ENCODE assay signal across 25 mouse cellular contexts in the genomic region with DNA sequence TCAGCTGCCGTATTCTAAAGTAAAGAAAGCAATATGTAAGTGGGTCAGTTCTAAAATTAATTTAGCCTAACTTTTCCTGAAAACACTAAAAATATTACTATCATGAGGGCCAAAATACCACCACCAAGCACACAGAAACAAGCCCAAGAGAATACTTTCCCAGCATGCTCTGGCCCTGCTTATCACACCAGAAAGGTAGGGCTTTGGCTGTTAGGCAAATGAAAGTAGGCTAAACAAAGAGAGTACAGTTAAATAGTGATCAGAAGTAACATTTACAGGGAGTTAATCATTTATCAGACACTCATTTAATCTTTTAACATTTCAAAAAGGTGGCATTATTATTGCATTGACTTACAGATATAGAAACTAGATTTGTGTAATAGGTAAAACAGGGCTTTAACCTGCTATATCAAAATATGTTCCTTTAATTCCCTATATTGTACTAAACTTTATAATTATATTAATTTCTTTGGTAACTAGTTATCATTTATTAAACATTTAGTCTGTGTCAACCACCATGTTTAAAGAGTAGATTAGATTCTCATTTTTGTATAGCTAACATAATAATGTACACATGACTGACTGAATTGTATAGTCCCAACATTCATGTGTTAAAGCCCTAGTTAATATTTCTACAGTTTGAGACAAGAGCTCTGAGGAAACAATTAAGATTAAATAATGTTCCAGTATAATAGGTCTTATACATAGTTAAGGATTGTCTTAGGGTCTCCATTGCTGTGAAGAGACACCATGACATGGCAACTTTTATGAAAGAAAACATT. TPM values are rescaled to one million over a fixed set of nuclear protein-coding genes. Genes with fewer than 3 reads are reported as not detected.
A peak's percentile ranks its signal among the peaks of the same experiment; 100 is the strongest.
DNase-seq lines count a peak whose midpoint lies in the region; ATAC-seq and TF ChIP-seq lines count a peak whose summit lies in the region.
"Had no signal": no experiment of that assay in that cellular context is flagged by ENCODE, and none has a peak within 500 bp of the region (broad histone marks: within the 10 kb centered on the region; RNA-seq: fewer than 3 reads in every experiment).

No protein-coding gene starts in this region.

- no peaks in the 10 kb centered on the region for H3K27me3 ChIP-seq in liver, adult 2 months (ENCODE audit: control insufficient read depth, insufficient read depth, low read length)
- H3K27me3 ChIP-seq in stomach, embryonic 15.5 days (replicated peaks) = no peaks in the 10 kb centered on the region
- no peaks in the 10 kb centered on the region for H3K27me3 ChIP-seq in stomach, postnatal 0 days (ENCODE audit: control insufficient read depth, insufficient read depth, low read length)
- H3K27me3 ChIP-seq in kidney, adult 2 months (replicated peaks; ENCODE audit: control insufficient read depth, insufficient read depth, low read length) = no peaks in the 10 kb centered on the region
- H3K27me3 ChIP-seq: CH12.LX; embryonic facial prominence, embryonic 12.5 days; forebrain, embryonic 13.5 days; forebrain, embryonic 15.5 days had no signal

- H3K4me3 ChIP-seq in liver, adult 2 months (ENCODE audit: insufficient read depth, low read depth, low read length) = no peak overlapping the region
- no peak overlapping the region for H3K4me3 ChIP-seq in stomach, embryonic 15.5 days (replicated peaks)
- H3K4me3 ChIP-seq in stomach, postnatal 0 days (ENCODE audit: low read depth, low read length) = no peak overlapping the region
- H3K4me3 ChIP-seq in kidney, adult 2 months (ENCODE audit: insufficient read depth, low read depth, low read length) = no peak overlapping the region
- H3K4me3 ChIP-seq: embryonic facial prominence, embryonic 10.5 days; embryonic facial prominence, embryonic 12.5 days; forebrain, embryonic 13.5 days; forebrain, embryonic 15.5 days had no signal

- ATAC-seq in frontal cortex, adult (ENCODE audit: low TSS enrichment) = peak; percentile 83
- peak; percentile 92 for ATAC-seq in stomach, embryonic 15.5 days (ENCODE audit: insufficient read depth, low FRiP score, low read depth)
- ATAC-seq in stomach, postnatal 0 days (ENCODE audit: low FRiP score, low TSS enrichment) = peak; percentile 91
- ATAC-seq: CD4-positive, CD25-positive, alpha-beta regulatory T cell, adult 4 months; forebrain, embryonic 13.5 days; forebrain, embryonic 15.5 days had no signal

- H3K4me2 ChIP-seq in stomach, embryonic 15.5 days = no peak overlapping the region
- H3K4me2 ChIP-seq in stomach, postnatal 0 days (replicated peaks; ENCODE audit: low read depth) = no peak overlapping the region
- H3K4me2 ChIP-seq: embryonic facial prominence, embryonic 12.5 days; forebrain, embryonic 13.5 days; forebrain, embryonic 15.5 days had no signal

- H3K4me1 ChIP-seq in liver, adult 2 months (ENCODE audit: control insufficient read depth, insufficient read depth, low read length) = no peaks in the 10 kb centered on the region; the same call in 1 of the 2 replicates
- no peaks in the 10 kb centered on the region for H3K4me1 ChIP-seq in stomach, embryonic 15.5 days
- no peaks in the 10 kb centered on the region for H3K4me1 ChIP-seq in stomach, postnatal 0 days (replicated peaks; ENCODE audit: control insufficient read depth, insufficient read depth)
- H3K4me1 ChIP-seq in kidney, adult 2 months (ENCODE audit: control insufficient read depth, insufficient read depth, low read length) = no peaks in the 10 kb centered on the region
- H3K4me1 ChIP-seq: embryonic facial prominence, embryonic 10.5 days; embryonic facial prominence, embryonic 12.5 days; forebrain, embryonic 13.5 days; forebrain, embryonic 15.5 days had no signal

- TF ChIP-seq EP300 in stomach, postnatal 0 days (optimal IDR thresholded peaks at IDR 0.05) = no peak

- no peak for TF ChIP-seq CTCF in liver, adult 2 months (IDR thresholded peaks at IDR 0.05; ENCODE audit: low read depth, low read length)
- TF ChIP-seq CTCF in stomach, postnatal 0 days (IDR thresholded peaks at IDR 0.05; ENCODE audit: low read depth) = no peak
- TF ChIP-seq CTCF in kidney, adult 2 months (conservative IDR thresholded peaks at IDR 0.05; ENCODE audit: insufficient read depth, insufficient read length, low read depth, low read length) = no peak

- no peaks in the 10 kb centered on the region for H3K79me2 ChIP-seq in liver, adult 2 months (ENCODE audit: control insufficient read depth, insufficient read depth, low read length)

- H3K36me3 ChIP-seq in liver, adult 2 months (ENCODE audit: control insufficient read depth, insufficient read depth, low read length) = no peaks in the 10 kb centered on the region
- H3K36me3 ChIP-seq in stomach, embryonic 15.5 days = no peaks in the 10 kb centered on the region
- H3K36me3 ChIP-seq in stomach, postnatal 0 days (ENCODE audit: control insufficient read depth, insufficient read depth, low read length) = no peaks in the 10 kb centered on the region
- no peaks in the 10 kb centered on the region for H3K36me3 ChIP-seq in kidney, adult 2 months (ENCODE audit: control insufficient read depth, insufficient read depth, low read length)
- H3K36me3 ChIP-seq: embryonic facial prominence, embryonic 10.5 days; embryonic facial prominence, embryonic 12.5 days; forebrain, embryonic 15.5 days; G1E had no signal

- H3K9ac ChIP-seq in liver, adult 2 months (ENCODE audit: low read depth, low read length) = no peak overlapping the region
- H3K9ac ChIP-seq in stomach, embryonic 15.5 days = no peak overlapping the region
- H3K9ac ChIP-seq in stomach, postnatal 0 days (ENCODE audit: low read length) = no peak overlapping the region
- H3K9ac ChIP-seq: embryonic facial prominence, embryonic 12.5 days; forebrain, embryonic 13.5 days; forebrain, embryonic 15.5 days had no signal

- H3K9me3 ChIP-seq in stomach, embryonic 15.5 days = no peaks in the 10 kb centered on the region
- H3K9me3 ChIP-seq in stomach, postnatal 0 days (ENCODE audit: control insufficient read depth, low read length) = no peaks in the 10 kb centered on the region
- H3K9me3 ChIP-seq: embryonic facial prominence, embryonic 10.5 days; embryonic facial prominence, embryonic 12.5 days; forebrain, embryonic 13.5 days; forebrain, embryonic 15.5 days; G1E had no signal

- TF ChIP-seq POLR2A in liver, adult 2 months (IDR thresholded peaks at IDR 0.05; ENCODE audit: extremely low read depth, insufficient read depth, low read length) = no peak
- no peak for TF ChIP-seq POLR2A in kidney, adult 2 months (IDR thresholded peaks at IDR 0.05; ENCODE audit: low read depth, low read length)

- 75% methylated on average over 1 of the region's 1 CpGs for WGBS in liver, adult 2 months
- WGBS in stomach, embryonic 15.5 days = 84% methylated on average over 1 of the region's 1 CpGs
- 69% methylated on average over 1 of the region's 1 CpGs for WGBS in stomach, postnatal 0 days
- 89% methylated on average over 1 of the region's 1 CpGs for WGBS in kidney, adult 2 months

- no peak for DNase-seq in frontal cortex, adult 2 months (ENCODE audit: extremely low spot score in 1 of 2, low spot score in 1 of 2)
- DNase-seq in liver, adult 2 months (ENCODE audit: extremely low read depth, low read depth, low spot score) = peak; percentile 88
- no peak for DNase-seq in liver
- DNase-seq in stomach, postnatal 0 days (ENCODE audit: low spot score) = peak; percentile 23
- DNase-seq in kidney, adult 2 months = no peak
- DNase-seq in adrenal gland, adult 8-10 months = no peak
- DNase-seq: adrenal gland, adult 2 months; adrenal gland, postnatal 14 days; adrenal gland, postnatal 36 days; B cell, adult 2 months; cerebellum, adult 11-12 months; cerebellum, adult 2 months; cerebellum, adult 9-10 months; cerebellum, postnatal 10 days; cerebellum, postnatal 25 days had no signal

- H3K27ac ChIP-seq in liver, adult 2 months (replicated peaks; ENCODE audit: insufficient read depth, low read depth, low read length) = no peak overlapping the region
- H3K27ac ChIP-seq in stomach, embryonic 15.5 days = peak overlapping the region; percentile 26; the same call in 1 of the 2 replicates
- H3K27ac ChIP-seq in stomach, postnatal 0 days (replicated peaks) = no peak overlapping the region
- H3K27ac ChIP-seq in kidney, adult 2 months (ENCODE audit: insufficient read depth, low read depth, low read length) = no peak overlapping the region
- H3K27ac ChIP-seq: embryonic facial prominence, embryonic 10.5 days; embryonic facial prominence, embryonic 12.5 days; forebrain, embryonic 13.5 days; forebrain, embryonic 15.5 days had no signal

RNA-seq across cellular contexts. Expression of gene Ppp1r3a, which starts 32.3 kb away (rescaled TPM):
- polyA plus RNA-seq in frontal cortex, adult 2 months (2012; rRNA removed) = 0.02 TPM in 1 of 2 replicates, not detected in the other
- total RNA-seq in liver, adult 2 months (2014; rRNA removed) = under 0.01 and 0.18 TPM in 2 replicates
- not detected in 2 replicates for polyA plus RNA-seq in liver, adult 2 months (2012; rRNA removed)
- polyA plus RNA-seq in stomach, embryonic 15.5 days (2015; fragmentation: Nextera tagmentation; extraction: Ambion mirVana) = 0.19 and 0.78 TPM in 2 replicates
- 2.4 and 2.7 TPM in 2 replicates for polyA plus RNA-seq in stomach, postnatal 0 days (2015; fragmentation: Nextera tagmentation; extraction: Ambion mirVana)
- polyA plus RNA-seq in kidney, adult 2 months (2012; rRNA removed) = 0.09 TPM in 1 of 2 replicates, not detected in the other
- total RNA-seq in adrenal gland, adult 8-10 months (2022) = under 1 TPM; 0.03 to 0.06 (median 0.05) TPM
- total RNA-seq: CH12.LX had no signal
- polyA plus RNA-seq: adrenal gland, adult 2 months; CD4-positive, CD25-positive, alpha-beta regulatory T cell, adult 4 months; forebrain, embryonic 11.5 days; forebrain, embryonic 13.5 days; forebrain, embryonic 15.5 days; G1E had no signal

Comparison
In these comparisons a context has a peak if more than half of its experiments do, and no peak if none do; other contexts are left out.
1. DNase-seq: peak in liver, adult 2 months (single experiment) and stomach, postnatal 0 days (single experiment); none in frontal cortex, adult 2 months (0 of 2), liver (single experiment), kidney, adult 2 months (single experiment) and adrenal gland, adult 8-10 months (single experiment).
2. Peak in every context shown above with its lines, with median percentiles within 50 percentile points of each other: ATAC-seq.